Mouse (Mus musculus) spleen, adult 2 months (tissue): ENCODE data around the gene Astn2. TPM values are rescaled to one million over a fixed set of nuclear protein-coding genes. Genes with fewer than 3 reads are reported as not detected.

Experiments
- DNase-seq, 2 experiments: peaks; one replicate each; pipeline versions ENCODE4 v3.0.0 to v3.0.0-alpha.2; 2012 to 2021; ENCODE audit warnings: low spot score in 2 of 2, low read depth in 1 of 2
- H3K27ac ChIP-seq: fragments of 200-500 bp; 2 replicates; pipeline ENCODE4 v1.5.1; 2012; ENCODE audit warnings: low read length, inconsistent platforms; ENCODE audit not compliant: insufficient read depth
- H3K27me3 ChIP-seq: fragments of 200-500 bp; 2 replicates; pipeline ENCODE4 v1.6.1; 2012; ENCODE audit warnings: mild to moderate bottlenecking, moderate library complexity, low read length, inconsistent platforms; ENCODE audit not compliant: control insufficient read depth, insufficient read depth
- H3K36me3 ChIP-seq: fragments of 200-500 bp; 2 replicates; pipeline ENCODE4 v1.6.1; 2012; ENCODE audit warnings: mild to moderate bottlenecking, low read length, inconsistent platforms; ENCODE audit not compliant: control insufficient read depth, insufficient read depth
- H3K4me1 ChIP-seq: fragments of 200-500 bp; 2 replicates; pipeline ENCODE4 v1.6.1; 2011; ENCODE audit warnings: inconsistent platforms; ENCODE audit not compliant: control insufficient read depth, insufficient read depth, insufficient read length
- H3K4me3 ChIP-seq: fragments of 200-500 bp; 2 replicates; pipeline ENCODE4 v1.5.1; 2011; ENCODE audit warnings: mild to moderate bottlenecking, inconsistent platforms; ENCODE audit not compliant: insufficient read depth, insufficient read length; ENCODE audit errors: extremely low read depth
- CTCF ChIP-seq: fragments of 200-500 bp; IDR thresholded peaks from 2 replicates; pipeline ENCODE4 v1.5.1; 2011; ENCODE audit warnings: mild to moderate bottlenecking, inconsistent platforms; ENCODE audit not compliant: insufficient read depth, insufficient read length, insufficient replicate concordance; ENCODE audit errors: extremely low read depth
- POLR2A ChIP-seq: fragments of 200-500 bp; IDR thresholded peaks from 2 replicates; pipeline ENCODE4 v1.6.1; 2011; ENCODE audit warnings: low read depth, low read length, inconsistent platforms
- WGBS: fragments of 180-500 bp; shearing (Covaris S2); methylation state at CpG from one replicate; pipeline ENCODE4 v1.1.7; 2018; 5-methylcytosine and 5-hydroxymethylcytosine counted together
- polyA plus RNA-seq: library from polyadenylated mRNA; depleted of rRNA; stranded (reverse); fragments of >200 nt; gene quantifications from 2 replicates; pipeline ENCODE4 v1.2.3, GENCODE M21; 2012

The Astn2 gene
- polyA plus RNA-seq, 1 experiment, result 3.9 TPM

GRCm38 (mm10) chr4:65711678-65712077 lies 692.7 kb downstream of the Astn2 start:
- no peaks in the 10 kb centered on the region for H3K4me1 ChIP-seq
- no peaks in the 10 kb centered on the region for H3K36me3 ChIP-seq
- 87% methylated on average over 2 of the region's 2 CpGs for WGBS
- no peak overlapping the region for H3K4me3 ChIP-seq
- no peaks in the 10 kb centered on the region for H3K27me3 ChIP-seq
- no peak for TF ChIP-seq CTCF
- no peak for TF ChIP-seq POLR2A
- no peak overlapping the region for H3K27ac ChIP-seq
- DNase-seq, result no peak

- no peaks in the 10 kb centered on the region for H3K27me3 ChIP-seq
- no peak for TF ChIP-seq CTCF
- no peak for TF ChIP-seq POLR2A
- H3K27ac ChIP-seq, result no peak overlapping the region
- no peak for DNase-seq
- no peaks in the 10 kb centered on the region for H3K36me3 ChIP-seq
- no peaks in the 10 kb centered on the region for H3K4me1 ChIP-seq
- H3K4me3 ChIP-seq, result no peak overlapping the region
These were observed 693.8 kb downstream of the Astn2 start for GRCm38 (mm10) chr4:65710623-65711022.

GRCm38 (mm10) chr4:65701848-65702247 lies 702.6 kb downstream of the Astn2 start:
- Histone ChIP-seq H3K4me3 (no peak overlapping the region), H3K36me3 (no peaks in the 10 kb centered on the region), H3K27me3 (no peaks in the 10 kb centered on the region), H3K4me1 (no peaks in the 10 kb centered on the region), H3K27ac (no peak overlapping the region)
- DNase-seq, result no peak
- TF ChIP-seq CTCF (no peak), POLR2A (no peak)
- 70% methylated on average over 4 of the region's 4 CpGs for WGBS

GRCm38 (mm10) chr4:65699743-65700361 lies 704.6 kb downstream of the Astn2 start:
- TF ChIP-seq CTCF (no peak), POLR2A (no peak)
- no peak overlapping the region for H3K27ac ChIP-seq

GRCm38 (mm10) chr4:65695241-65695640 lies 709.2 kb downstream of the Astn2 start:
- Histone ChIP-seq H3K27me3 (no peaks in the 10 kb centered on the region), H3K27ac (no peak overlapping the region), H3K36me3 (no peaks in the 10 kb centered on the region), H3K4me3 (no peak overlapping the region), H3K4me1 (no peaks in the 10 kb centered on the region)
- no peak for DNase-seq
- no peak for TF ChIP-seq CTCF
- no peak for TF ChIP-seq POLR2A
- 86% methylated on average over 5 of the region's 5 CpGs for WGBS

More at GRCm38 (mm10) chr4:65699743-65700361, 704.6 kb downstream of the Astn2 start:
- 66% methylated on average over 8 of the region's 8 CpGs for WGBS
- Histone ChIP-seq H3K27me3 (no peaks in the 10 kb centered on the region), H3K36me3 (no peaks in the 10 kb centered on the region), H3K4me1 (no peaks in the 10 kb centered on the region), H3K4me3 (no peak overlapping the region)
- DNase-seq, result no peak

GRCm38 (mm10) chr4:65694011-65694410 lies 710.4 kb downstream of the Astn2 start:
- 77% methylated on average over 5 of the region's 5 CpGs for WGBS
- Histone ChIP-seq H3K4me3 (no peak overlapping the region), H3K27ac (no peak overlapping the region), H3K36me3 (no peaks in the 10 kb centered on the region), H3K27me3 (no peaks in the 10 kb centered on the region), H3K4me1 (no peaks in the 10 kb centered on the region)
- TF ChIP-seq CTCF (no peak), POLR2A (no peak)
- DNase-seq, result no peak

- no peak for DNase-seq
- no peak for TF ChIP-seq CTCF
- TF ChIP-seq POLR2A, result no peak
- 55% methylated on average over 1 of the region's 1 CpGs for WGBS
These were observed 717.2 kb downstream of the Astn2 start for GRCm38 (mm10) chr4:65687006-65687723.

More at GRCm38 (mm10) chr4:65687006-65687723, 717.2 kb downstream of the Astn2 start:
- Histone ChIP-seq H3K4me1 (no peaks in the 10 kb centered on the region), H3K27ac (no peak overlapping the region), H3K4me3 (no peak overlapping the region), H3K27me3 (no peaks in the 10 kb centered on the region), H3K36me3 (no peaks in the 10 kb centered on the region)
